Mouse (Mus musculus): ENCODE measurements at regions not wholly inside any gene's neighbourhood (a gene's known extent, or its start where the extent isn't known, plus 50 kb on each side); places are given as distances from the start of the nearest gene placed in this dataset.

DNA sequence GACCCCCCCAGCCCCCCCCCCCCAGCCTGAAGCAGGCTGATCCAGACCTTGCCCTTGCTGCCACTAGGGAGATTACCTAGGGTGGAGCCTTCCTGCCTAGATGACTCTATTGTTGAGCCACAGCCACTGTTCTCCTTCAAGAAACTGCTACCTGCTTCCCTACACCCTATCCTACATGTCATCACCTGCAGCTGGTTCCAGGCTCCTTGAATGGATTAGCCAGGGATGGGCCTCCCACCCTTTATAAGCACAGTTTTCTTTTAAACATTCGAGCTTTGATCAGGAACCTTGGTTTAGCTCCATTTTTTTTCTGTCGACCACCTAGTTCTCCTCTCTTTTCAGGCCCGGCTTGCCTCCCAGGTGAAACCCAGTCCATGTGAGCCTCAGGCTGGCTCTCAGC lies 792.8 kb upstream of the Nr2f1 start:
- H3K4me3 ChIP-seq, result no peak overlapping the region
- ATAC-seq (ENCODE audit: low FRiP score), result no peak
- no peaks in the 10 kb centered on the region for H3K4me1 ChIP-seq (replicated peaks)
- H3K4me2 ChIP-seq, result no peak overlapping the region
- H3K27ac ChIP-seq, result no peak overlapping the region
- WGBS, result 89% methylated on average over 3 of the region's 3 CpGs
- no peaks in the 10 kb centered on the region for H3K27me3 ChIP-seq
- H3K9me3 ChIP-seq, result no peaks in the 10 kb centered on the region
- H3K9ac ChIP-seq, result no peak overlapping the region
- H3K36me3 ChIP-seq, result no peaks in the 10 kb centered on the region

DNA sequence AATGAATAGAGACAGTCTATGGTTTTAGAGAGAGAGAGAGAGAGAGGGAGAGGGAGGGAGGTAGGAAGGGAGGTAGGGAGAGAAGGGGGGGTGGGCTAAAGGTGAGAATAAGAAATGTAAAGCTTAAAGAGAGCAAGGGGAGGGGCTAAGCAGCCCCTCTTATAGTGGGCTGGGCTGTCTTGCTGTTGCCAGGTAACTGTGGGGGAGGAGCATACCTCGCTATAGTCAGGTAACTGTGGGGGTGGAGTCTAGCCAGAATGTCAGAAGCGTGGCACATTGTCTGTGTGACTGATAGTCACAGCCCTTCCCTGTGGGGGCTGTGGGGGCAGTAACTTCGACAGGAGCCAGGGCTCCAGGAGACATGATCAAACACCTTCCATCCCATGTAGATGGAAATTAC lies 786.4 kb upstream of the Nr2f1 start:
- no peaks in the 10 kb centered on the region for H3K27me3 ChIP-seq
- no peaks in the 10 kb centered on the region for H3K36me3 ChIP-seq
- no peak overlapping the region for H3K4me2 ChIP-seq
- H3K4me1 ChIP-seq (replicated peaks), result no peaks in the 10 kb centered on the region
- ATAC-seq (ENCODE audit: low FRiP score), result no peak
- 30% methylated on average over 3 of the region's 3 CpGs for WGBS
- H3K4me3 ChIP-seq, result no peak overlapping the region
- no peaks in the 10 kb centered on the region for H3K9me3 ChIP-seq
- H3K27ac ChIP-seq, result no peak overlapping the region
- H3K9ac ChIP-seq, result no peak overlapping the region

DNA sequence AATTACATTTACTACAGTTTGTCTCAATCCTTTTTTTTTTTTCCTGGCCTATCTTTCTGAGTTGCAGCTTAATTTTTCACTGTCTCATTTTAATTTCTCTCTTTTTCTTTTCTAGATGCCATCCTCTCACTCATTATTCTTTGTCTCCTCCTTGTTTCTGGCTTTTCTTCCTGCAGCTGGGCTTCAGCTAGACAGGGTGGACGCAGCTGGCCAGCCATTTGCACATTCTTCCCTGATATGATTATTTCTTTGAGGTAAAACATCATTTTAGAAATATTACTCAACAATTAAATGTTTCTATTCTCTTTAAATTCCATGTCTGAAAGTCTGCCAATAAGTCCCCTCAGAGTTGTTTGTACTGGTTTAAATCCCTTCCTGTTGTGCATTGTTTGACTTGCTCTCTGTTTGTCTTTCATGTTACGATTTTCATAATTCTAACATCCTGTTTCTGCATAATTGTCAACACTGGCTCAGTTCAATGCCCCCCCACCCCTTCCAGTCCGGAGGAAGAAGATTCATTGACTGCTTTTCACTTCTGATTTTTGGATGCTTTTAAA lies 777.7 kb upstream of the Nr2f1 start:
- H3K4me2 ChIP-seq, result no peak overlapping the region
- WGBS, result 74% methylated on average over 3 of the region's 3 CpGs
- no peak overlapping the region for H3K27ac ChIP-seq
- H3K27me3 ChIP-seq, result no peaks in the 10 kb centered on the region
- no peak overlapping the region for H3K9ac ChIP-seq
- no peak overlapping the region for H3K4me3 ChIP-seq
- ATAC-seq (ENCODE audit: low FRiP score), result no peak
- H3K9me3 ChIP-seq, result no peaks in the 10 kb centered on the region
- no peaks in the 10 kb centered on the region for H3K4me1 ChIP-seq (replicated peaks)
- H3K36me3 ChIP-seq, result no peaks in the 10 kb centered on the region

DNA sequence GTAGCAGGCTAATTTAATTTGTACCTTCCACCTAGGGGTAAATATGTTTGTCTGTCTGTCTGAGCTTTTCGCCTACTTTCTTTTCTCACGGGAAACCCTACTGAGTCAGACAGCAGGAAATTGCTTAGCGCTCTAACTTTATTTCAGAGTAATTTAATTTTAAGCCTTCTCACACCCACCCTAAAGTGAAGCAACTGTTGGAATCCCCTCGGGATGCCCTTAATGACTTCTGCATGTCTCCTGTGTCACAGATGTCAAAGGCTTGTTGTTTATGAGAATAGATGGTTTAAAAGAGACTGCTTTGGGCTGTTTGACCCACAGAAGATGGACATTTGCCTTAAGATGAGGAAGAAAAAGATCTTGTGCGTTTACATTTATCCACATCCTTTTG lies 738.8 kb upstream of the Nr2f1 start:
- no peak overlapping the region for H3K4me3 ChIP-seq
- H3K27ac ChIP-seq, result peak overlapping the region; percentile 76
- no peaks in the 10 kb centered on the region for H3K9me3 ChIP-seq
- H3K27me3 ChIP-seq, result no peaks in the 10 kb centered on the region
- H3K9ac ChIP-seq, result no peak overlapping the region
- H3K4me1 ChIP-seq (replicated peaks), result peaks cover 17% of the 10 kb centered on the region
- H3K36me3 ChIP-seq, result no peaks in the 10 kb centered on the region
- ATAC-seq (ENCODE audit: low FRiP score), result 0 out of 2 replicates have a peak, but pooled peaks have one; percentile 37
- 11% methylated on average over 5 of the region's 5 CpGs for WGBS
- H3K4me2 ChIP-seq, result 0 out of 2 replicates have a peak overlapping the region, but pooled peaks have one; percentile 18

DNA sequence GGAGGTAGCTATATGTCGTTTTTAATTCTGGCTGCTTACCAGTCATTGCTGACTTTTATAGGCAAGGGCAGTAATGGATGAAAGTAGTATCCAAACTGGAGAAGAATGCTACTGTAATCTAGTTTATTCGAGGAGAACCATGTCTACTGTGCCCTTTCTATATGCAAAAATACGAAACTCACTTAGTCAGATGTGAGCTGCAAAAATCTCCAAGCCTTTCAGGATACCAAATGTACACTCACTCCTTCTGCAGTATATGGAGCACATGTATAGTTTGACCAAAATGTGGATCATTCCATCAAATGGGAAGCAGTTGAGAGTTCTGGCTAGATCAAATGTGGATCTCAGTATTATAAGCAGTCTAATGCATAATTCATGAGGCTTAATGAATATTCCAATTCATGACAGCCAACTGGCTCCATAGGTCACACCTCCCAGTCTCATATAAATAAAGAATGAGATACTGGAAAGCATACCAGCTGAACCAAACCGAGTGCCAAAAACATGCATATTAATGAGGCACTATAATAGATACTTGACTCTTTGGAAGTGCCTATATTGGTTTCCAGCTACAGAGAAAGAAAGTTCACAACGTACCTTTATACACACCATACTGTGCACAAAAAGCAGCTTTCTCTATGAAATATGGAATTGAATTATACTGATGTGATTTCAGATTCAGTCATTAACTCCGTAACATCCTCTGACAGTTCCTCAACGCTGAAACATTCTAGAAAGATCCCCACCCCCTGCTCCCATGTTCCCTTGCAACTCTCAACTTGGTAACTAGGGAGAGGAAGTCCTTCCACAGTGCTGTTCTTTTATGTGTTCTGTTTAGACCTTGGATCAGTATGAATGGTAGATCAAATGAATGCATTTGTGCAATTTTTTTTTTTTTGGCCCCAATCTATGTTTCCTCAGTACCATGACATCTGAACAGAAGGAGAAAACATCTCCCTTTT lies 738.1 kb upstream of the Nr2f1 start:
- H3K27me3 ChIP-seq, result no peaks in the 10 kb centered on the region
- WGBS, result 22% methylated on average over 7 of the region's 7 CpGs
- H3K4me3 ChIP-seq, result no peak overlapping the region
- no peak overlapping the region for H3K9ac ChIP-seq
- H3K9me3 ChIP-seq, result no peaks in the 10 kb centered on the region
- ATAC-seq (ENCODE audit: low FRiP score), result peak; percentile 91
- peak overlapping the region; percentile 76 for H3K27ac ChIP-seq
- 0 out of 2 replicates have a peak overlapping the region, but pooled peaks have one; percentile 18 for H3K4me2 ChIP-seq
- H3K4me1 ChIP-seq (replicated peaks), result peaks cover 17% of the 10 kb centered on the region
- no peaks in the 10 kb centered on the region for H3K36me3 ChIP-seq

DNA sequence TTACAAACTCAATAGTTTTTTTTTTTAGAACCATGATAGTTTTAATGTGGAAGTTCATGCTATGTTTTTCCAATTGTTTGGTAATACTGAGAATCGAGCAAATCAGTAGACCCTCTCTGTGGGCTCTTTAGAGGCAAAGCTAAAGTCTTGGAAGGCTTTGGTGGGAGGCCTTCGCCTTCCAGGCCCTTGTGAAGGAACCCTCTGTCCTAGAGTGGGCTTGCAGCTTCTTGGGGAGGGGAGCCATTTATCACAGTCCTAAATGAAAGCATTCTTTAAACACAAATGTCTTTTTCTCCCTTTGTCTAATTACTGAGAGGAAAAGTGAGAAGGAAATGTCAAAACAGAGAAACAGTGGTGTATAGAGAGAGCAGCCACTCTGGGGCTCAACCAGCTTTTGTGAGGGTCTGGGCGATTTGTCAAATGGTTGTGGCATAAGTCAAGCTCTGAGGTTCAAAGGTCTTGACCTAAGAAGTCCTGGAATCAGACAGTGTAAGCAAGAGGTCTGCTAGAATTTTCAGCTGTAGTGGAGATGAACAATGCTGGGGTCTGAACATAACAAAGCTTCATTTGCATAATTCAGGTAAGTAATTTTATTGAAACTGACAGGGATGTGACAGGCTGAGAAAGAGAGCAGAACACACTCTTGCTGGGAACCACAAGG lies 736.6 kb upstream of the Nr2f1 start:
- 9% methylated on average over 3 of the region's 3 CpGs for WGBS
- no peaks in the 10 kb centered on the region for H3K36me3 ChIP-seq
- peaks cover 17% of the 10 kb centered on the region for H3K4me1 ChIP-seq (replicated peaks)
- H3K27ac ChIP-seq, result peak overlapping the region; percentile 61
- ATAC-seq (ENCODE audit: low FRiP score), result peak; percentile 67
- H3K4me3 ChIP-seq, result no peak overlapping the region
- no peaks in the 10 kb centered on the region for H3K27me3 ChIP-seq
- H3K4me2 ChIP-seq, result no peak overlapping the region
- H3K9me3 ChIP-seq, result no peaks in the 10 kb centered on the region
- no peak overlapping the region for H3K9ac ChIP-seq

DNA sequence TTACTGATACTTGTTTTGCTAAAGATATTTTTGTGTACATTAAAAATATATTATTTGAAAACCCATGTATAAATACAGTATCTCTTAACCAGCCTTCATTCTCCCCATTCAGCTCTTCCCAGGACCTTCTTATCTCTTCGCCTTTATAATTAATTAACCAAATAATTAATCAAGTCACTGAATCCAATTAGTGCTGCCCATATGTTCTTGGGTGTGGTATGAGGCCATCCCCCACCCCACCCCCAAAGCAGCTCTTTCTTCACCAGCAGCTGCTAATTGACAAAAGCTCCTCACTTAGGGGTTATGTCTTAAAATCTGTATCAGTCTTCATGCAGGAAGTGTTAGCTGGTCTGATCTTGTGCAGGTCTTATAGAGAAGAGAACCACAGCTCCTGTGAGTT lies 728.8 kb upstream of the Nr2f1 start:
- 0 out of 2 replicates have a peak, but pooled peaks have one; percentile 10 for ATAC-seq (ENCODE audit: low FRiP score)
- Histone ChIP-seq H3K4me2 (no peak overlapping the region), H3K9me3 (no peaks in the 10 kb centered on the region), H3K27me3 (no peaks in the 10 kb centered on the region), H3K4me3 (no peak overlapping the region), H3K36me3 (no peaks in the 10 kb centered on the region), H3K27ac (no peak overlapping the region), H3K9ac (no peak overlapping the region), H3K4me1 (replicated peaks) (no peaks in the 10 kb centered on the region)
- 39% methylated on average over 1 of the region's 1 CpGs for WGBS

DNA sequence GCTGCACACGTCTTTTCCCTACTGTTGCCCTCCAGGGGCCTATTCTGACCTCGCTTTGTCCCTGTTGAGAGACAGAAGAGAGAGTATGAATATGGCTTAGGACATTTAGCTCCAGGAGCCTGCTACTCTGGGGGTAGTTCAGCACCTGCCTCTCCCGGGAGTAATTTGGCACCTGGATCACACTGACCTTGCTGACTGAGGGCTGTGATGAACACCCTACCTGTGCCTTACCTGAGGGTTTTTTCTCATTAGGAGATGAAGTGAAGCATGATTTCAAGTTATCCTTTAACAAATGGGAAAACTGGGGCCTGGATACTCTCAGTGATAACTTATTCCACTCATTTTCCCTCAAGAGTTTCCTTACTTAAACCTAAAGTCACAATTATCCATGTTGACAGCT lies 721.2 kb upstream of the Nr2f1 start:
- Histone ChIP-seq H3K9ac (no peak overlapping the region), H3K4me2 (no peak overlapping the region), H3K27ac (no peak overlapping the region), H3K4me1 (replicated peaks) (peaks cover 3% of the 10 kb centered on the region), H3K36me3 (no peaks in the 10 kb centered on the region), H3K27me3 (no peaks in the 10 kb centered on the region), H3K4me3 (no peak overlapping the region), H3K9me3 (no peaks in the 10 kb centered on the region)
- whole genome bisulfite sequencing, result 32% methylated on average over 3 of the region's 3 CpGs
- no peak for ATAC-seq (ENCODE audit: low FRiP score)

DNA sequence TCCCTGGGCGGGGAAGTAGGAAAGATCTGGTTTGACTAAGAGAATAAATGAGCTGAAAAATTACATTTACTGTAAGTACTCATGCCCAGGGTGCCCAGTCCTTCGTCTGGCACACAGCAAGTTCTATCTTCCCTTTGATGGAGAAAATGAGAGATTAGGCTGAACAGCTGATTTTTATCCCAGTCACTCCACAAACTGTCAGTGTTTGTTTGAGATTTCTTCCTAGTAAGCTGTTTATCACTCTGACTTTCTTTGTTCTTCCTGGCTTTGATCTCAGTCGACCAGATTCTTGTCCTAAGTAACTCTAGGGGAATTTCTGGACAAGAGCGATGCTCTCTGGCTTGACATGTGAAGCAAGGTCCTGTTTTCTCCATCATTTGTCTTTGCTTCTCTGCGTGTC lies 710.3 kb upstream of the Nr2f1 start:
- no peaks in the 10 kb centered on the region for H3K36me3 ChIP-seq
- no peak overlapping the region for H3K9ac ChIP-seq
- no peak overlapping the region for H3K4me3 ChIP-seq
- H3K27ac ChIP-seq, result no peak overlapping the region
- H3K4me2 ChIP-seq, result no peak overlapping the region
- H3K9me3 ChIP-seq, result no peaks in the 10 kb centered on the region
- 19% methylated on average over 5 of the region's 5 CpGs for WGBS
- H3K4me1 ChIP-seq (replicated peaks), result no peaks in the 10 kb centered on the region; the same call in 1 of the 2 replicates
- ATAC-seq (ENCODE audit: low FRiP score), result no peak
- no peaks in the 10 kb centered on the region for H3K27me3 ChIP-seq

DNA sequence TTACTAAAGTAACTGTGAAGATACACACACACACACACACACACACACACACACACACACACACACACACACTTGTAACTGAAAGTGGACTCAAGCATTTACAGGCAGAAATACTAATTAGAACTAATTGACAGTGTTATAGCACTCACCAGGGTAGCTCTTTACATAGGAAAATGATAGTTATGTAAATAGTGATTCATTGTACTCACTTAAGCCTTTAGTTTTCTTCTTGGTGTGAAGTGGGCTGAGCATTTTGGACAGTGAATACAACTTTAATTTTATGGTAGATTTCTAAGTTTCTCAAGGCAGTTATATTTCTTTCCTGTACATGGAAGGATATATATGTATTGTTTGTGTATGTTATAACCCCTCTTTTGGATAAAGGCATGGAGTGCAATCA lies 704.5 kb upstream of the Nr2f1 start:
- no peaks in the 10 kb centered on the region for H3K36me3 ChIP-seq
- no peaks in the 10 kb centered on the region for H3K27me3 ChIP-seq
- no peak overlapping the region for H3K4me2 ChIP-seq
- no peak overlapping the region for H3K9ac ChIP-seq
- H3K9me3 ChIP-seq, result no peaks in the 10 kb centered on the region
- no peak for ATAC-seq (ENCODE audit: low FRiP score)
- H3K4me1 ChIP-seq (replicated peaks), result no peaks in the 10 kb centered on the region
- H3K27ac ChIP-seq, result no peak overlapping the region
- H3K4me3 ChIP-seq, result no peak overlapping the region

DNA sequence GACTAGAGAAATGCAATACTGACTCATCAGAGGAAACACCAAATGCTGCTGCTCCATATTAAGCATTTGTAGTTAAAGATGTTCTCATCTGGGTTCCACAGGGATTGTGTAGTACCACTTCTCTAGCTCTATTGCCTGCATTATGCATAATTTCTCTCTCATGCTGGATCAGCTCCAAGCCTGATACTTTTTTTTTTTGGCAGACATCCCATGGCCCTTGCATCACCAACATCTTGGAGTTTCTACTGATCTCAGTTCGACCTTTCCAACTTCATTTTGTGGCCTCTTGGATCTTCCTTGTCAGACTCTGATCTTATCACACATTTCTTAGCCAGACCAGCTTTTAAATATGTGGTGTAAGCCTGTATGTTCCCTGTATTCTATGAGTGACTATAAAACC lies 701.1 kb upstream of the Nr2f1 start:
- 89% methylated on average over 1 of the region's 1 CpGs for WGBS
- no peak overlapping the region for H3K4me3 ChIP-seq
- H3K4me2 ChIP-seq, result no peak overlapping the region
- H3K27ac ChIP-seq, result no peak overlapping the region
- no peaks in the 10 kb centered on the region for H3K9me3 ChIP-seq
- no peaks in the 10 kb centered on the region for H3K36me3 ChIP-seq
- H3K27me3 ChIP-seq, result no peaks in the 10 kb centered on the region
- H3K4me1 ChIP-seq (replicated peaks), result no peaks in the 10 kb centered on the region
- no peak for ATAC-seq (ENCODE audit: low FRiP score)
- no peak overlapping the region for H3K9ac ChIP-seq

DNA sequence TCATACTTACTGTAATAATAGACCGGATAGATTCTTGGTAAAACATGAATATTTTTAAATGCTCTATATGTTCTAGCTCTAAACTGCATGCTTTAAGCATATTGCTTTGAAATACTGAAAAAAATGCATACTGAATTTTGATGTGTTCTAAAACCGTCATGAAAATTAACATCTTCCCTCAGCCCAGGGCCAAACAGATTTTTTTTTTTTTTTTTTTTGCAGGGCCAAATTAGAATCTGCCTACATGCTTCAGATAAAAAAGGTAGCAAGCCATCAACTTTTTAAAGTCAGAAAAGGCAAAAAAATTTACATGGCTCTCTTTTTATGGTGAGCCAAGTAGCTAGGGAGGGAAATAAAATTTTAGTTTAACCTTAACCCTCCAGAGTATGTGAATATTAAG lies 692.7 kb upstream of the Nr2f1 start:
- no peaks in the 10 kb centered on the region for H3K27me3 ChIP-seq
- H3K9ac ChIP-seq, result no peak overlapping the region
- ATAC-seq (ENCODE audit: low FRiP score), result no peak
- no peak overlapping the region for H3K4me3 ChIP-seq
- H3K9me3 ChIP-seq, result no peaks in the 10 kb centered on the region
- 92% methylated on average over 2 of the region's 2 CpGs for WGBS
- H3K36me3 ChIP-seq, result no peaks in the 10 kb centered on the region
- H3K4me1 ChIP-seq (replicated peaks), result no peaks in the 10 kb centered on the region
- no peak overlapping the region for H3K27ac ChIP-seq
- no peak overlapping the region for H3K4me2 ChIP-seq
